Mouse (Mus musculus) midbrain, embryonic 11.5 days (tissue): Measurements from ENCODE around the gene Bri3bp. TPM values are rescaled to one million over a fixed set of nuclear protein-coding genes. Genes with fewer than 3 reads are reported as not detected.
"Not testable (repeated sequence)": the region's sequence is repeated elsewhere in the genome, so short reads cannot be mapped to it uniquely, and the experiment has no call there.

Source experiments
- ATAC-seq: fragments of 200-750 bp; cut with Nextera tagmentation; 2 replicates; pipeline ENCODE4 v1.8.0; 2017; ENCODE audit warnings: moderate TSS enrichment, moderate library complexity; ENCODE audit not compliant: low FRiP score
- DNase-seq: peaks from one replicate; pipeline ENCODE4 v3.0.0; 2015; ENCODE audit warnings: low spot score; ENCODE audit errors: missing footprints
- H3K27ac ChIP-seq: fragments of 300-500 bp; sonication (generic); 2 replicates; pipeline ENCODE4 v1.5.1; 2014; ENCODE audit warnings: low read depth, low read length
- H3K27me3 ChIP-seq: fragments of 300-500 bp; sonication (generic); 2 replicates; pipeline ENCODE4 v1.6.1; 2014; ENCODE audit warnings: mild to moderate bottlenecking, low read length, moderate library complexity, mixed read lengths; ENCODE audit not compliant: control insufficient read depth, insufficient read depth
- H3K36me3 ChIP-seq: fragments of 300-500 bp; sonication (generic); 2 replicates; pipeline ENCODE4 v1.6.1; 2014; ENCODE audit warnings: mild to moderate bottlenecking, low read length, moderate library complexity, mixed read lengths; ENCODE audit not compliant: control insufficient read depth, insufficient read depth
- H3K4me1 ChIP-seq: fragments of 300-500 bp; sonication (generic); 2 replicates; pipeline ENCODE4 v1.6.1; 2014; ENCODE audit warnings: low read length; ENCODE audit not compliant: control insufficient read depth, insufficient read depth
- H3K4me2 ChIP-seq: fragments of 300-500 bp; sonication (generic); 2 replicates; pipeline ENCODE4 v1.6.1; 2014; ENCODE audit warnings: mild to moderate bottlenecking, moderate library complexity
- H3K4me3 ChIP-seq: fragments of 300-500 bp; sonication (generic); 2 replicates; pipeline ENCODE4 v1.5.1; 2014; ENCODE audit warnings: low read depth, low read length
- H3K9ac ChIP-seq: fragments of 300-500 bp; sonication (generic); 2 replicates; pipeline ENCODE4 v1.6.1; 2014; ENCODE audit warnings: low read length
- H3K9me3 ChIP-seq: fragments of 300-500 bp; sonication (generic); 2 replicates; pipeline ENCODE4 v1.6.1; 2016; ENCODE audit warnings: low read length; ENCODE audit not compliant: control insufficient read depth
- WGBS: fragments of 180-500 bp; shearing (Covaris S2); extraction: QIAGEN DNeasy Blood & Tissue Kit; methylation state at CpG from one replicate; pipeline ENCODE4 v1.1.7; 2014; 5-methylcytosine and 5-hydroxymethylcytosine counted together
- polyA plus RNA-seq: library from polyadenylated mRNA; unstranded; fragments of >200 nt; fragmentation: Nextera tagmentation; extraction: Ambion mirVana; gene quantifications from 2 replicates; pipeline ENCODE4 v1.2.1, GENCODE M21; 2014

Gene Bri3bp
- polyA plus RNA-seq, 1 experiment from 2014 or later, result 28.4 TPM

GRCm38 (mm10) chr5:125418636-125419035 lies 22.7 kb upstream of the Bri3bp start:
- DNase-seq (peak; percentile 28), ATAC-seq (no peak)
- Histone ChIP-seq H3K27ac (no peak overlapping the region), H3K9me3 (no peaks in the 10 kb centered on the region), H3K4me3 (no peak overlapping the region), H3K4me1 (no peaks in the 10 kb centered on the region), H3K9ac (no peak overlapping the region), H3K27me3 (no peaks in the 10 kb centered on the region), H3K36me3 (peaks cover 34% of the 10 kb centered on the region), H3K4me2 (no peak overlapping the region)
- WGBS, result 91% methylated on average over 12 of the region's 12 CpGs

- Histone ChIP-seq H3K4me3 (no peak overlapping the region), H3K27me3 (no peaks in the 10 kb centered on the region), H3K9me3 (no peaks in the 10 kb centered on the region), H3K27ac (no peak overlapping the region), H3K4me2 (no peak overlapping the region), H3K9ac (no peak overlapping the region), H3K4me1 (no peaks in the 10 kb centered on the region), H3K36me3 (peaks cover 37% of the 10 kb centered on the region)
- DNase-seq (peak; percentile 66), ATAC-seq (no peak)
- 84% methylated on average over 11 of the region's 11 CpGs for WGBS
Measured at GRCm38 (mm10) chr5:125419124-125419523, 22.2 kb upstream of the Bri3bp start.

- DNase-seq (no peak), ATAC-seq (no peak)
- Histone ChIP-seq H3K4me2 (no peak overlapping the region), H3K36me3 (peaks cover 37% of the 10 kb centered on the region), H3K27ac (no peak overlapping the region), H3K9ac (no peak overlapping the region), H3K4me3 (no peak overlapping the region), H3K9me3 (no peaks in the 10 kb centered on the region), H3K4me1 (no peaks in the 10 kb centered on the region), H3K27me3 (no peaks in the 10 kb centered on the region)
- 97% methylated on average over 10 of the region's 10 CpGs for WGBS
Measured at GRCm38 (mm10) chr5:125425698-125426276, 15.6 kb upstream of the Bri3bp start.

- Histone ChIP-seq H3K27ac (no peak overlapping the region), H3K4me1 (no peaks in the 10 kb centered on the region), H3K9me3 (no peaks in the 10 kb centered on the region), H3K36me3 (peaks cover 37% of the 10 kb centered on the region), H3K27me3 (no peaks in the 10 kb centered on the region), H3K4me3 (no peak overlapping the region), H3K9ac (no peak overlapping the region), H3K4me2 (no peak overlapping the region)
- WGBS, result 95% methylated on average over 10 of the region's 10 CpGs
- no peak for DNase-seq
- ATAC-seq, result no peak
Measured at GRCm38 (mm10) chr5:125426343-125426742, 15.0 kb upstream of the Bri3bp start.

- not testable (repeated sequence) for H3K4me3 ChIP-seq, H3K9ac ChIP-seq
- 96% methylated on average over 2 of the region's 2 CpGs for WGBS
Measured at GRCm38 (mm10) chr5:125432324-125432723, 9.0 kb upstream of the Bri3bp start.

GRCm38 (mm10) chr5:125433793-125434337 lies 7.5 kb upstream of the Bri3bp start, which contains the start of gene Dhx37:
Dhx37 (minus strand) TSS chr5:125434121.
- Histone ChIP-seq H3K9me3 (no peaks in the 10 kb centered on the region), H3K4me1 (peaks cover 7% of the 10 kb centered on the region), H3K4me2 (peak within 1 kb of the TSS; percentile 93), H3K27ac (no peak within 1 kb of the TSS), H3K4me3 (peak within 1 kb of the TSS; percentile 87), H3K9ac (peak within 1 kb of the TSS; percentile 90), H3K27me3 (no peaks in the 10 kb centered on the region), H3K36me3 (peaks cover 12% of the 10 kb centered on the region; the same call in 1 of the 2 replicates)
- DNase-seq, result peak; percentile 99
- ATAC-seq, result peak; percentile 96
- WGBS, result under 1% methylated on average over 46 of the region's 46 CpGs

More at GRCm38 (mm10) chr5:125432324-125432723, 9.0 kb upstream of the Bri3bp start:
- H3K4me1 ChIP-seq, H3K4me2 ChIP-seq, DNase-seq, H3K27ac ChIP-seq, H3K9me3 ChIP-seq, ATAC-seq, H3K27me3 ChIP-seq: not testable (repeated sequence)
- peaks cover 23% of the 10 kb centered on the region for H3K36me3 ChIP-seq

GRCm38 (mm10) chr5:125434347-125434746 lies 7.0 kb upstream of the Bri3bp start:
- H3K4me3 ChIP-seq, result peak overlapping the region; percentile 87; the same call in 1 of the 2 replicates
- H3K4me1 ChIP-seq, H3K4me2 ChIP-seq, H3K27ac ChIP-seq, H3K27me3 ChIP-seq, H3K36me3 ChIP-seq, DNase-seq, H3K9ac ChIP-seq, ATAC-seq, H3K9me3 ChIP-seq: not testable (repeated sequence)
- WGBS, result 49% methylated on average over 15 of the region's 15 CpGs

- Histone ChIP-seq H3K9me3 (no peaks in the 10 kb centered on the region), H3K4me1 (peaks cover 12% of the 10 kb centered on the region), H3K36me3 (no peaks in the 10 kb centered on the region), H3K4me2 (peak overlapping the region; percentile 78), H3K4me3 (peak overlapping the region; percentile 59), H3K9ac (peak overlapping the region; percentile 69), H3K27me3 (no peaks in the 10 kb centered on the region), H3K27ac (no peak overlapping the region)
- 7% methylated on average over 7 of the region's 7 CpGs for WGBS
- DNase-seq (no peak), ATAC-seq (no peak)
Measured at GRCm38 (mm10) chr5:125440583-125441233, 660 bp upstream of the Bri3bp start.
